Mouse (Mus musculus) right cerebral cortex, postnatal 4 days (tissue): ENCODE data around the gene Gm47985.
"Not testable (repeated sequence)": the region's sequence is repeated elsewhere in the genome, so short reads cannot be mapped to it uniquely, and the experiment has no call there.

Experiments
- DNase-seq: peaks from one replicate; pipeline ENCODE4 v3.0.0-alpha.2; 2022

The Gm47985 gene

DNA sequence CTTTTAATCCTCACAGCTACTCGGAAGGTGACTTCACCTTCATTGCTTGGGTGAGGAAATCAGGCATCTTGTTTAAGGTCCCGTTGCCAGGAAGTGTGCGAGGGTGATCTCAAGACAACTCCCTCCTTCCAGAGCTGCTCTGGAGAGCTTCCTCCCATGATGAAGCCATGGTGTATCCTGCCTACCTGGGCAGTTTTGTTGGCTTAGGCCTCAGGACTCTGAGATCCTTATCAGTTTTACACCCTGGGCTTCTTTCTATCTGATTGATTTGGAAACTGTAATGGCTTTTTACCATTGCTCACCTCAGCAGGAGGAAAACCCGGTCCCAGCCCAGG, 4.4 kb upstream of the Gm47985 start:
- no peak for DNase-seq

DNA sequence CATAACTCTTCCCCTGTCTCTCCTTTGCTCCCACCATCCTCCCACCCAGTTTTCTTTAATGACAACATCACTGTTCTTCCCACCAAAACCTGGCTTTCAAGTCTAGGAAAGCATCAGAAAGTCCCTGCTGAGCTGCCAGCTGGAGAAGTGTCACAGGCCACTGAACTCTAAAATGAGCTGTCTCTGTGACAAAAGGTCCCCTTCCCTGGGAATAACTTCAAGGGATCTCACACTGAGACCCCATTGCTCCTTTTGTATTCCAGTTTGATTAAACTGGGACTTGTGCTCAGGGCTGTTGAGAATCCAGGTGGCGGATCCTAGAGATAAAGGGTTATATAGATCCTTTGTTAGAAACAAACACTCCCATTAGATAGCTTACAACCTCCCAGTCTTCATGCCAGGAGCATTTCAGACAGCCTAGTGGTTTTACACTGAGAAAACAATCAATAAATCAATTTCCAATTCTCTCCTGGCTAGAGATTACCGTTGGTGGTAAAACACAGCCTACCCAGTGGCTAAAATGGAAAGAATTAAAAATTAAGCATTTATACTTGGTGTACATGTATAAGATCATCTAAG, 3.7 kb upstream of the Gm47985 start:
- no peak for DNase-seq

DNA sequence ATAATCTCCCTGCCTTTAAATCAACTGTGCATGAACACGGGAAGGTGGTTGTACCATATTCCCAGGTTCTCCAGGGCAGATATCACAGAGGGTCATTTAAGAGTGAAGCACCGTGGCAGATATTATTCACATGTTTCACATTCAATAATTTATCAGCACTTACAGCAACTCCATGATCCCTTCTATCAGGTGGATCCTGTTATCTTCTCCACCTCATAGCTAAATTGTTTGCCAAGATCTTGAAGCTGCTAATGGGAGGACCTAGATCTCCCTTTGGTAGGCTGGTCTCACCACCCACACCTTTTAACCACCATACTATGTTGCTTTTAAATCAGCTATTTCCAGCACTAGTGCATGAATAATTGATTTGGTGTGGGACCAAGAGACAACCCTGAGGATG, 2.2 kb upstream of the Gm47985 start:
- DNase-seq: no peak

DNA sequence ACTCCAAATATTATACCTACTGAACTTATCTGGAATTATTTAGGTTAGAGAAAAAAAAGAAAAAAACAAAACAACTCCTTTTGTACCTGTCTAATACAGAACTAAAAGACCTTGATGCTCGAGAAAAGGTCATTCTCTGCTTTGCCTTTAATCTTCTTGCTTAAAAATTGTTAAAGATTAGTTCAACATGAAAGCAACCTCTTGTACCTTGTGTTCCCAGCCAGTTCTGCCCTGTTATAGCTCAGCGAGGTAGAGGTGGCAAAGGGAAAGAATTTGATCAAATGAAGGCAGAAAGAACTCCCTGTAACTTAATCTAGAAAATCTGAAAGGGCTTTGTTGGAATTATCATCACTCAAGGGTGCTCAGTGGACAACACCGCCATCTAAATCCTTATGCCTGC, 3.8 kb downstream of the Gm47985 start:
- not testable (repeated sequence) for DNase-seq

DNA sequence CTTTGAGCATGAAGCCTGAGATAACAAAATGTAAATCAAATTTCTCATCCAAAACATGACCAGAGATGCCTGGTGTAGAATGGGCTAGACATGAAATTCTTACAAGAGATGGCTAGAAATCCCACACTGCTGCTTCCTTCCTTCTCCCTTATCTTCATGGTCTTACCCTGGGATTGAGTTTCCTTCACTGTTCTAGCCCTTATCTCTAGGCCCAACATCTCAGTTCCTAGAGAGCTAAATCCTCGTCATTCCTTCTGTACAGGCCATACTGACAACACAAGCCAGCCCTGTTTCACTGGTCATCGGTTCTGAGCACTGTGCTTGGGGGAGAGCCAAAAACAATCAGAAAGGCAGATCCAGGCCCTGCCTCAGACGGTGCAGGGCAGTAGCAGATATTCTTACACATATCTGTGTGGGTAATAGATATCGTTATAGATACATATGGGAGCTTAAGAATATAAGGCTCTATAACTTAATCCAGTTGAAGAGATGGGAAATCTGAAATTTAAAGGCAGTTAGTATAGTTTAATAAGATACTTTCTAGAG, 4.6 kb downstream of the Gm47985 start:
- DNase-seq: not testable (repeated sequence)

DNA sequence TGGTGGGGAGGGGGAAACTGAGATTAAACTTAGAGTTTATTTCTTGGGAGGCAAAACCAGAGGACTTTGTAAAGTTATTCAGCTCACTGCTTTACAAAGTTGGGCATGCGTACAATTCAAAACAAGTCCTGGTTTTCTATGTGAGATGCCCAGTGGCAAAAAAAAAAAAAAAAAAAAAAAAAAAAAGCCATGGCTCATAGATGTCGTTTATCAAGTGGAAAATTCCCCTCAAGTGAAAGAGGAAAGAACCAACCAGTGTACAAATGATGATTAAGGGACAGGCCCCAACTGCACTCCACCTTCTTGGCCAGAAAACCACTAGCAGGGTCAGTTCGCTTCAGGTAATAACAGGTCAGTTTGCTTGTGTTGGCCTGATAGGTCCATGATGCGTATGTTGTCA, 6.1 kb downstream of the Gm47985 start:
- no peak for DNase-seq

DNA sequence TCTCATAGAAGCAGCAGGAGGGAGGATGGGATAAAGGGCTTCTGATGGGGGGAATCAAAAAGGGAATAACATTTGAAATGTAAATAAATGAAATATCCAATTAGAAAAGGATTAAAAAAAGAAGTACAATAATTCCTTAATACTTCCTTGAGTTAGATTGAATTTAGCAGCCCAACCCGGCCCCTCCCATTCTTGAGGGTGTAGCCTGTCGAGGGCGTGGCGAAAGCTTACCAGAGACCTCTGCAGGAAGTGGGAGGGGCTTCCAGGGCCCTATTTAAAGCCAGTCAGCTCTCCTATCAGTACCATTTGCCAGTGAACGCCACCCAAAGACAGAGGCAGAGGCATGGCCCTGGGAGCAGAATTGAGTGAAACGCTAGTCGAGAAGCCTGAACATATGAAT, 9.7 kb downstream of the Gm47985 start, which contains the start of gene Gm8947:
Gene Gm8947 (plus strand): TSS at position 302 of the 400 bp plus-strand sequence.
- not testable (repeated sequence) for DNase-seq

DNA sequence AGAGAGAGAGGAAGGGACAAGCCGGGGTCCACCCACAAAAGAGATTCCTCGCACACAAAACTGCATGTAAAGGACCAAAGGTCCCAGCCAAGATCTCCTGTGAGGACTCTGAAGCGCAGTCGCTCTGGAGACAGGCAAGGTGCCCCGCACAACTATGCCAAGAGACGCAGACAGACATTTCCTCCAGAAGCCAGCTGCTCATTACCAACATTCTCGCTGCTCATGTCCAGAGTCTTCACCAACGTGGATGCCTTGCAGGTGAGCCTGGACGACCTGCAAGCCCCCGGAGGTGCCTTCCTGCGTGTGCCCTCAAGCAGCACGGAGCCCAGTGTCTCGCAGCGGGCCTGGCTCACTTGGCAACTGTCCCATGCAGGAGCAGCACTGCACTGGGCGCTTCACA, 10.4 kb downstream of the Gm47985 start:
- not testable (repeated sequence) for DNase-seq

DNA sequence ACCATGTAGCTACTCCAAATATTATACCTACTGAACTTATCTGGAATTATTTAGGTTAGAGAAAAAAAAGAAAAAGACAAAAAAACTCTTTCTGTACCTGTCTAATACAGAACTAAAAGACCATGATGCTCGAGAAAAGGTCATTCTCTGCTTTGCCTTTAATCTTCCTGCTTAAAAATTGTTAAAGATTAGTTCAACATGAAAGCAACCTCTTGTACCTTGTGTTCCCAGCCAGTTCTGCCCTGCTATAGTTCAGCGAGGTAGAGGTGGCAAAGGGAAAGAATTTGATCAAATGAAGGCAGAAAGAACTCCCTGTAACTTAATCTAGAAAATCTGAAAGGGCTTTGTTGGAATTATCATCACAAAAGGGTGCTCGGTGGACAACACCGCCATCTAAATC, 13.6 kb downstream of the Gm47985 start:
- DNase-seq: not testable (repeated sequence)

DNA sequence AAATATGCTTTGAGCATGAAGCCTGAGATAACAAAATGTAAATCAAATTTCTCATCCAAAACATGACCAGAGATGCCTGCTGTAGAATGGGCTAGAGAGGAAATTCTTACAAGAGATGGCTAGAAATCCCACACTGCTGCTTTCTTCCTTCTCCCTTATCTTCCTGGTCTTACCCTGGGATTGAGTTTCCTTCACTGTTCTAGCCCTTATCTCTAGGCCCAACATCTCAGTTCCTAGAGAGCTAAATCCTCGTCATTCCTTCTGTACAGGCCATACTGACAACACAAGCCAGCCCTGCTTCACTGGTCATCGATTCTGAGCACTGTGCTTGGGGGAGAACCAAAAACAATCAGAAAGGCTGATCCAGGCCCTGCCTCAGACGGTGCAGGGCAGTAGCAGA, 14.4 kb downstream of the Gm47985 start:
- not testable (repeated sequence) for DNase-seq

DNA sequence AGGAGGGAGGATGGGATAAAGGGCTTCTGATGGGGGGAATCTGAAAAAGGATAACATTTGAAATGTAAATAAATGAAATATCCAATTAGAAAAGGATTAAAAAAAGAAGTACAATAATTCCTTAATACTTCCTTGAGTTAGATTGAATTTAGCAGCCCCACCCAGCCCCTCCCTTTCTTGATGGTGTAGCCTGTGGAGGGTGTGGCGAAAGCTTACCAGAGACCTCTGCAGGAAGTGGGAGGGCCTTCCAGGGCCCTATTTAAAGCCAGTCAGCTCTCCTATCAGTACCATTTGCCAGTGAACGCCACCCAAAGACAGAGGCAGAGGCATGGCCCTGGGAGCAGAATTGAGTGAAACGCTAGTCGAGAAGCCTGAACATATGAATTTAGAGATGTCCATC, 15.8 kb downstream of the Gm47985 start, which contains the start of gene Gm47995:
Gene Gm47995 (plus strand): TSS at position 329 of the 400 bp plus-strand sequence.
- DNase-seq: not testable (repeated sequence)

DNA sequence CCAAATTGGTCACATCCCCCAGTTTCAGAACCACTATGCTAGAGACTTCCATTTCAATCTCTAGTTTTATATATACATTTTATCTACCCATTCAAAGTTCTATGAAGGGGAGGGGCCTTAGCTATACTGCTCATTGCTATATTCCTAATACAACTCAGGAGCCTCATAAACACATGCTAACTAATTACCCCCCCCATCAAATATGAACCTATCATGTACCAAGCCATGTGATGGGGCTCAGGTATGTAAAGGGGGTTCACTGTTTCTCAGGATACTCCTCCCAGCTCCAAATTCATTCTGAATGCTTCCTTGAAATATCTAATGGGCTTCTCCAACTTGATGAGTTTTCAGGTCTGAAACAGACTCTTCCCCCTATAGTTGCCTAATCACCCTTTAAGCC, 18.3 kb downstream of the Gm47985 start:
- DNase-seq: not testable (repeated sequence)

DNA sequence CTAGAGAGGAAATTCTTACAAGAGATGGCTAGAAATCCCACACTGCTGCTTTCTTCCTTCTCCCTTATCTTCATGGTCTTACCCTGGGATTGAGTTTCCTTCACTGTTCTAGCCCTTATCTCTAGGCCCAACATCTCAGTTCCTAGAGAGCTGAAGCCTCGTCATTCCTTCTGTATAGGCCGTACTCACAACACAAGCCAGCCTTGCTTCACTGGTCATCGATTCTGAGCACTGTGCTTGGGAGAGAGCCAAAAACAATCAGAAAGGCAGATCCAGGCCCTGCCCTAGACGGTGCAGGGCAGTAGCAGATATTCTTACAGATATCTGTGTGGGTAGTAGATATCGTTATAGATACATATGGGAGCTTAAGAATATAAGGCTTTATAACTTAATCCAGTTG, 20.4 kb downstream of the Gm47985 start:
- not testable (repeated sequence) for DNase-seq

DNA sequence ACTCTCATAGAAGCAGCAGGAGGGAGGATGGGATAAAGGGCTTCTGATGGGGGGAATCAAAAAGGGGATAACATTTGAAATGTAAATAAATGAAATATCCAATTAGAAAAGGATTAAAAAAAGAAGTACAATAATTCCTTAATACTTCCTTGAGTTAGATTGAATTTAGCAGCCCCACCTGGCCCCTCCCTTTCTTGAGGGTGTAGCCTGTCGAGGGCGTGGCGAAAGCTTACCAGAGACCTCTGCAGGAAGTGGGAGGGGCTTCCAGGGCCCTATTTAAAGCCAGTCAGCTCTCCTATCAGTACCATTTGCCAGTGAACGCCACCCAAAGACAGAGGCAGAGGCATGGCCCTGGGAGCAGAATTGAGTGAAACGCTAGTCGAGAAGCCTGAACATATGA, 21.5 kb downstream of the Gm47985 start, which contains the start of gene 3110040M04Rik:
Gene 3110040M04Rik (plus strand): TSS at position 304 of the 400 bp plus-strand sequence.
- not testable (repeated sequence) for DNase-seq

DNA sequence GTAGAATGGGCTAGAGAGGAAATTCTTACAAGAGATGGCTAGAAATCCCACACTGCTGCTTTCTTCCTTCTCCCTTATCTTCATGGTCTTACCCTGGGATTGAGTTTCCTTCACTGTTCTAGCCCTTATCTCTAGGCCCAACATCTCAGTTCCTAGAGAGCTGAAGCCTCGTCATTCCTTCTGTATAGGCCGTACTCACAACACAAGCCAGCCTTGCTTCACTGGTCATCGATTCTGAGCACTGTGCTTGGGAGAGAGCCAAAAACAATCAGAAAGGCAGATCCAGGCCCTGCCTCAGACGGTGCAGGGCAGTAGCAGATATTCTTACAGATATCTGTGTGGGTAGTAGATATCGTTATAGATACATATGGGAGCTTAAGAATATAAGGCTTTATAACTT, 26.2 kb downstream of the Gm47985 start:
- DNase-seq: not testable (repeated sequence)

DNA sequence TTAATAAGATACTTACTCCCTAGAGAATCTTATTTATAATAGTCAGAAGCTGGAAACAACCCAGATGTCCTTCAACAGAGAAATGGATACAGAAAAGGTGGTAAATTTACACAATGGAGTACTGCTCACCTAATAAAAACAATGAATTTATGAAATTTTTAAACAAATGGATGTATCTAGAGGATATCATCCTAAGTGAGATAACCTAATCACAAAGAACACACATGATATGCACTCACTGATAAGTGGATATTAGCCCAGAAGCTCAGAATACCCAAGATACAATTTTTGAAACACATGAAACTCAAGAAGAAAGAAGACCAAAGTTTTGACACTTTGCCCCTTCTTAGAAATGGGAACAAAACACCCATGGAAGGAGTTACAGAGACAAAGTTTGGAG, 26.6 kb downstream of the Gm47985 start:
- DNase-seq: not testable (repeated sequence)

DNA sequence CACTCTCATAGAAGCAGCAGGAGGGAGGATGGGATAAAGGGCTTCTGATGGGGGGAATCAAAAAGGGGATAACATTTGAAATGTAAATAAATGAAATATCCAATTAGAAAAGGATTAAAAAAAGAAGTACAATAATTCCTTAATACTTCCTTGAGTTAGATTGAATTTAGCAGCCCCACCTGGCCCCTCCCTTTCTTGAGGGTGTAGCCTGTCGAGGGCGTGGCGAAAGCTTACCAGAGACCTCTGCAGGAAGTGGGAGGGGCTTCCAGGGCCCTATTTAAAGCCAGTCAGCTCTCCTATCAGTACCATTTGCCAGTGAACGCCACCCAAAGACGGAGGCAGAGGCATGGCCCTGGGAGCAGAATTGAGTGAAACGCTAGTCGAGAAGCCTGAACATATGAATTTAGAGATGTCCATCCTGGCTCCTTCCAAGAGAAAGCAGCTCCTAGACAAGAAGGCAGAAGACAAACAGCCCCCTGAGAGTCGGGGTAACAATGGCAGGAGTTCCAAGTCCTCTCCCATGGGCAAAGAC, 27.6 kb downstream of the Gm47985 start, which contains the start of gene Gm47996:
Gene Gm47996 (plus strand): TSS at position 308 of the 532 bp plus-strand sequence.
- DNase-seq: not testable (repeated sequence)

DNA sequence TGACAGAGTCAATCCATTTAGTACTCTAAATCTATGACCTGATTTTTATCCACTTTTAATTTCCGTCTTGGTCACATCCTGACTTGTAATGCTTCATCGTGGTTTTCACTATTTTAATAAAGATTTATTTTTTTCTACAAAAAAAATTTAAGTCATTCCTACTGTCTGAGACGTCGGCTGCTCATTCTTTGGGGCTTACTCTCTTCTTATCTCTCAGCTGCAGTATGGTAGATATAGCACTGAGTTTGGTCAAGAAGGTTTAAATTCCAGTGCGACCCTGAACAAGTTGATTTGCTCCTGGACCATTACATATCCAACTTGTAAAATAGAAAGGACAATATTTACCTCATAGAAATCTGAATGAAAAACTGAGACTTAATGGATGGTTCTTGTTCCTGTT, 29.3 kb downstream of the Gm47985 start:
- not testable (repeated sequence) for DNase-seq

DNA sequence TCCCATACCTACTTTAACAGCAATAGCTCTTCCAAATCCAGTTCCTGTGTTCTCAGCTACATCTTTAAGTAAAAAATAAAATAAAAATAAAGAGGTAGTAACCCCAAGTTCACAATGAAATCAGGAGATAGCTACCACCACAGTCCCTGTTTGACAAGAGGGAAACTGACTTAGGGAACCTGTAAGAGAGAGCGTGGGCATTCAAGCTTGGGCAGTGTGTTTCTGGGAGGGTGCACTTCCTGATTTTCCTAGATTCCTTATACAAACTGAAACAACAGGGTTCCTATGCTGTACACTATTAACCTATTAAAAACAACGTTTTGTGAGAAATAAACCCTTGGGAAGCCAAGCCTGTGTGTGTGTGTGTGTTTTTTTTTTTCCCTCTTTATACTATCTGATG, 32.5 kb downstream of the Gm47985 start:
- no peak for DNase-seq

DNA sequence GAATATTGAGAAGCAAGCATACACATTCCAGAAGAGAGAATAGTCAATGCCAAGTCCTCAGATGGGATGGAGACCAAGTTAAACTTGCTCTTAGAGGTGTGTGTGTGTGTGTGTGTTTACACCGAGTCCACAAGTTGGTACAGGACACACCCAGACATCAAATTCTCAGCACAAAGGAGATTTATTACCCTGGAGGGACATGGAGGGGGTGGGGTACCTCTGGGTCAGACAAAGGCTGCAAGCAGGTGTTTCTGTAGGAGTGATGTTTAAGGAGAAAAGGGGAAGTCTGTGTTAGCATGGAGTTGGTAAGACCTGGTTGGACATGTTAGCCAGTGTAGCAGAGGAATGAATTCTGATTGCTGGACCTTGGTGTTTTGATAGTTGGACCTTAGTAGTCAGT, 33.6 kb downstream of the Gm47985 start:
- DNase-seq: no peak

DNA sequence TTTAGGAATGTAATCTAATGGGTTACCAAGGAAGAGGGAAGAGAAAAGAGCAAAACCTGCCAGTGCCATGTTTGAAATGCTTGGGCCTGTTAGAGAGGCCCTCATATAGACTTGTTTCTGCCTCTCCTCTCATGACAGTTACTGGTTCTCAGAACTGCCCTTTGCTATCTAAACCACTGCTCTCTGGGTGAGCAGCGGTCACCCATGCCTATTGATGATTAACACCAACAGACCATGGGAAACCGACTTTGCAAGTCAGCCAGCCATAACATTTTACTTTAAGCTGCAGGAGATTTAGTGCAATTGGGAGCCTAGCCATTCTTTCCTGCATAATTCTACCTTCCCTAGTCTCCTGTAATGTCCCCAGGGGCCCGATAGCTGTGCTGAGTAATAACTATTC, 34.1 kb downstream of the Gm47985 start:
- DNase-seq: no peak

DNA sequence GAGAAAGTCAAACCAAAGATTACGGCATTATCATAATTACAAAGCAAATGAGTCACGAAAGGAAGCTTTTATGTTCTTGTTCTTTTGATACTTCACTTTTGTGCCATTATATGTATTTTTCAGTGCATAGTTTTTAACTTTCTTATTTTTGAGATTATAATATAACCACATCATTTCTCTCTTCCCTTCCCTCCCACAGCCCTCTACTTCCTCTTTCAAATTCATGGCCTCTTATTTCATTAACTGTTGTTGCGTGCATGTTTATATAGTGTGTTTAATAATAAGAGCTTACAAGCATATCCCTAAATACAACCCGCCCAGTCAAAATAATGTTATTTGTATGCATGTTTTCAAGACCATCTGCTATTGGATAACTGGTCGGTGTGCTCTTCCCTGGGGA, 36.7 kb downstream of the Gm47985 start:
- no peak for DNase-seq

DNA sequence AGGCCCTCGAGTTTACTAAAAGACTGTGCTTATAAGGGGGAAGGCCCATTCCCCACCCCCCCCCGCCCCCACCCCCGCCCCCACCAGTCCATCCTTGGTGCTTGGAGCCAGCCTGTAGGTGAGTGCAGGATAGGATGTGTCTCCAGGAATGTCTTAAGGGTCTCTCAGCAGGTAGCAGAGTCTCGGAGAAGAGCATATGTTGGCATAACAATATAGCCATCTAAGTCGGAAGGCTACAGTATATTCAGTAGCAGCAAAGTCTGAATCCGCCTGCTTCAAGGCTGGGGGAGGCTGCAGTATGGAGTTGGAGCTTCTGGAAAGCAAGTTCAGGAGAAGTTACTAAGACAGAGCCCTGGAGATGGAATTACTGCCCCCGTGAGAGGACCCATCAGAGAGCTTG, 37.8 kb downstream of the Gm47985 start:
- no peak for DNase-seq

DNA sequence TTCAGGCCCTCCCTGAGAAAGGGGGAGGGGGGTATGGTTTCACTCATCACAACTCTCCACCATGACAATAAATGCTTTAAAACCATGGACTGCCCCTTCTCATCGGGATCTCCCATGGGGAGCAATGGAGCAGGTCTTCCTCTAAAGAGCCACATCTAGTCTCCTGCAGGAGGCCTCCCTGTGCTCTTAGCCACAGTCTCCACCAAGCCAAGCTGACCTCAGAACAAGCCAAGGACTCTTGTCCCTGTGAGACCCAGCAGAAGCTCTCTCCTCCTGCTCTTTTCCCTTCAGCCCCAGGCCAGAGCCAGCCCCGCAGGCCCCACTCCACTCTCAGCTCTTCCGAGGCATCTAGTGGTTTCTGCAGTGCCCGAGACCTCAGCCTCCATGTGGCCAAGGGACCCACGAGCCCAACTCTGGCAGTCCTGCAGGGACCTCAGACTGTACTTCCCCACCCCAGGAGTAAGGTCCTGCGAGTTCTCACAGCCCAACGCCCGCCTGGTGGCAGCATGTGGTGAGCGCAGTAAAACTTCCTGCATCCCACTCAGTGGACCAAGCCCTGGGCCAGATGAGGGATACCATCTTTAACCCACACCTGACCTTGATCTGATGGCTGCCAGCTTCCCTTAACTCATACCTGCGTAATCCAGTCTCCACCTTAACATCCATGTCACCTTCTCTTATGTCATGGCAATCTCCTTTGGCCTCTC, 40.4 kb downstream of the Gm47985 start:
- DNase-seq: no peak
